Comparison of ENCODE assay signal across 8 mouse cellular contexts in genomic region chr9:53973929-53974327, GRCm38 (mm10). TPM values are rescaled to one million over a fixed set of nuclear protein-coding genes. Genes with fewer than 3 reads are reported as not detected.
DNase-seq lines count a peak whose midpoint lies in the region; ATAC-seq and TF ChIP-seq lines count a peak whose summit lies in the region.

No protein-coding gene starts in this region.

- H3K9ac ChIP-seq in heart, embryonic 12.5 days, result no peak overlapping the region
- peak overlapping the region; percentile 93 for H3K9ac ChIP-seq in forebrain, embryonic 16.5 days (replicated peaks; ENCODE audit: low read depth, low read length)
- H3K9ac ChIP-seq in limb, embryonic 14.5 days (ENCODE audit: low read depth, low read length, severe bottlenecking), result no peak overlapping the region

- peak overlapping the region; percentile 91 for H3K4me2 ChIP-seq in heart, embryonic 12.5 days
- H3K4me2 ChIP-seq in forebrain, embryonic 16.5 days (ENCODE audit: low read length), result peak overlapping the region; percentile 80
- peak overlapping the region; percentile 94 for H3K4me2 ChIP-seq in limb, embryonic 14.5 days (replicated peaks; ENCODE audit: low read depth, low read length, severe bottlenecking)

- peaks cover 4% of the 10 kb centered on the region; the same call in 1 of the 2 replicates for H3K4me1 ChIP-seq in heart, embryonic 12.5 days (replicated peaks)
- H3K4me1 ChIP-seq in forebrain, embryonic 16.5 days (replicated peaks; ENCODE audit: control insufficient read depth, insufficient read depth, low read length), result peaks cover 12% of the 10 kb centered on the region
- peaks cover 10% of the 10 kb centered on the region for H3K4me1 ChIP-seq in limb, embryonic 14.5 days (ENCODE audit: control insufficient read depth, insufficient read depth, low read length)

- TF ChIP-seq POLR2A in limb, embryonic 14.5 days (IDR thresholded peaks at IDR 0.05; ENCODE audit: borderline replicate concordance, extremely low read depth, insufficient read depth, insufficient read length), result no peak

- no peak for DNase-seq in heart, postnatal 10 days
- DNase-seq in cerebellum, adult 18-20 months, result peak; percentile 43 to 44
- no peak for DNase-seq in limb, embryonic 14.5 days (ENCODE audit: low spot score)
- no peak for DNase-seq in urinary bladder, postnatal 14 days (ENCODE audit: low spot score)
- DNase-seq in thymus, postnatal 36 days, result no peak

- no peaks in the 10 kb centered on the region for H3K9me3 ChIP-seq in heart, embryonic 12.5 days (replicated peaks)
- H3K9me3 ChIP-seq in forebrain, embryonic 16.5 days (ENCODE audit: control insufficient read depth, low read length), result no peaks in the 10 kb centered on the region
- H3K9me3 ChIP-seq in limb, embryonic 14.5 days (ENCODE audit: control insufficient read depth, low read length), result no peaks in the 10 kb centered on the region

- 26% methylated on average over 13 of the region's 13 CpGs for WGBS in heart, embryonic 12.5 days
- WGBS in forebrain, embryonic 16.5 days, result 6% methylated on average over 13 of the region's 13 CpGs
- 16% methylated on average over 13 of the region's 13 CpGs for WGBS in limb, embryonic 14.5 days

- H3K27ac ChIP-seq in heart, embryonic 12.5 days (ENCODE audit: poor library complexity, severe bottlenecking), result no peak overlapping the region
- peak overlapping the region; percentile 96 for H3K27ac ChIP-seq in forebrain, embryonic 16.5 days (ENCODE audit: low read length)
- no peak overlapping the region for H3K27ac ChIP-seq in limb, embryonic 14.5 days (replicated peaks; ENCODE audit: low read depth, low read length)

- H3K4me3 ChIP-seq in heart, embryonic 12.5 days, result peak overlapping the region; percentile 50; the same call in 1 of the 2 replicates
- H3K4me3 ChIP-seq in forebrain, embryonic 16.5 days (replicated peaks; ENCODE audit: low read length), result peak overlapping the region; percentile 78
- peak overlapping the region; percentile 51 for H3K4me3 ChIP-seq in limb, embryonic 14.5 days (replicated peaks; ENCODE audit: low read length)

- ATAC-seq in heart, embryonic 12.5 days (ENCODE audit: insufficient number of reproducible peaks, low FRiP score), result no peak
- ATAC-seq in forebrain, embryonic 16.5 days, result peak; percentile 43
- ATAC-seq in limb, embryonic 14.5 days (ENCODE audit: low FRiP score, low read depth), result no peak
- ATAC-seq in inflammation-experienced regulatory T-cells, adult 6 months, result no peak

- peaks cover 40% of the 10 kb centered on the region for H3K27me3 ChIP-seq in heart, embryonic 12.5 days (replicated peaks)
- no peaks in the 10 kb centered on the region for H3K27me3 ChIP-seq in forebrain, embryonic 16.5 days (replicated peaks; ENCODE audit: control insufficient read depth, insufficient read depth, low read length)
- peaks cover 22% of the 10 kb centered on the region for H3K27me3 ChIP-seq in limb, embryonic 14.5 days (ENCODE audit: control insufficient read depth, insufficient read depth, low read length)

- intact Hi-C loops in heart, postnatal 10 days (cut with DNase I), result no loop called here

- H3K36me3 ChIP-seq in heart, embryonic 12.5 days, result no peaks in the 10 kb centered on the region
- H3K36me3 ChIP-seq in forebrain, embryonic 16.5 days (ENCODE audit: control insufficient read depth, insufficient read depth), result no peaks in the 10 kb centered on the region
- no peaks in the 10 kb centered on the region for H3K36me3 ChIP-seq in limb, embryonic 14.5 days (ENCODE audit: control insufficient read depth, insufficient read depth, low read length)

RNA-seq across cellular contexts. Expression of gene Elmod1, which starts 1.2 kb away (rescaled TPM):
- polyA plus RNA-seq in heart, embryonic 12.5 days (2016; fragmentation: Nextera tagmentation; extraction: Ambion mirVana), result not detected in 2 replicates
- total RNA-seq in heart, postnatal 10 days (2021), result under 1 TPM in 1 of 2 experiments, not detected in 1; 0.41 TPM
- polyA plus RNA-seq in forebrain, embryonic 16.5 days (2015; fragmentation: Nextera tagmentation; extraction: Ambion mirVana), result 33.0 and 39.6 TPM in 2 replicates
- polyA plus RNA-seq in limb, embryonic 14.5 days (2012; rRNA removed), result 0.82 and 1.4 TPM in 2 replicates
- 0.62 and 0.77 TPM in 2 replicates for polyA plus RNA-seq in limb, embryonic 14.5 days (2014; fragmentation: Nextera tagmentation; extraction: Ambion mirVana)
- polyA plus RNA-seq in inflammation-experienced regulatory T-cells, adult 6 months (2017; shearing (Covaris generic)), result not detected

Comparison
In these comparisons a context has a peak if more than half of its experiments do, and no peak if none do; other contexts are left out.
1. DNase-seq: peak in cerebellum, adult 18-20 months (2 of 2); none in heart, postnatal 10 days (0 of 2), limb, embryonic 14.5 days (single experiment), urinary bladder, postnatal 14 days (single experiment) and thymus, postnatal 36 days (0 of 2).
2. RNA of gene Elmod1, which starts 1.2 kb away (polyA plus RNA-seq): 33.0 to 39.6 TPM in forebrain, embryonic 16.5 days; 0.62 to 1.4 TPM in limb, embryonic 14.5 days, not detected in heart, embryonic 12.5 days and not detected in inflammation-experienced regulatory T-cells, adult 6 months; every median in the first group is over 10 times any median in the second.
3. Peak in every context shown above with its lines, with median percentiles within 50 percentile points of each other: H3K4me2 ChIP-seq and H3K4me3 ChIP-seq.